Comparison of ENCODE assay signal across 9 mouse cellular contexts in genomic region chr11:114198317-114199032, GRCm38 (mm10).
DNase-seq lines count a peak whose midpoint lies in the region; ATAC-seq and TF ChIP-seq lines count a peak whose summit lies in the region.
"Had no signal": no experiment of that assay in that cellular context is flagged by ENCODE, and none has a peak within 500 bp of the region (broad histone marks: within the 10 kb centered on the region; RNA-seq: fewer than 3 reads in every experiment).

No protein-coding gene starts in this region.

- H3K4me3 ChIP-seq in forebrain, embryonic 13.5 days: no peak overlapping the region
- H3K4me3 ChIP-seq in forebrain, embryonic 11.5 days (ENCODE audit: low read depth, low read length): no peak overlapping the region
- no peak overlapping the region for H3K4me3 ChIP-seq in intestine, postnatal 0 days (ENCODE audit: low read depth, low read length)
- H3K4me3 ChIP-seq: erythroblast, embryonic 14.5 days had no signal

- TF ChIP-seq CTCF in intestine, postnatal 0 days (IDR thresholded peaks at IDR 0.05; ENCODE audit: low read depth): peak; percentile 24; the same call in 1 of the 2 replicates

- H3K27me3 ChIP-seq in forebrain, embryonic 13.5 days: no peaks in the 10 kb centered on the region
- no peaks in the 10 kb centered on the region for H3K27me3 ChIP-seq in forebrain, embryonic 11.5 days (ENCODE audit: control insufficient read depth, insufficient read depth, low read length)
- no peaks in the 10 kb centered on the region for H3K27me3 ChIP-seq in intestine, postnatal 0 days (replicated peaks; ENCODE audit: control insufficient read depth, insufficient read depth, low read length)

- no peaks in the 10 kb centered on the region for H3K36me3 ChIP-seq in forebrain, embryonic 13.5 days (ENCODE audit: poor library complexity, severe bottlenecking)
- H3K36me3 ChIP-seq in forebrain, embryonic 11.5 days (ENCODE audit: control insufficient read depth, insufficient read depth, low read length): no peaks in the 10 kb centered on the region
- no peaks in the 10 kb centered on the region for H3K36me3 ChIP-seq in intestine, postnatal 0 days (ENCODE audit: control insufficient read depth, insufficient read depth)

- DNase-seq in forebrain, embryonic 11.5 days (ENCODE audit: low spot score): no peak
- peak; percentile 45 for DNase-seq in embryo, embryonic 9.5 days (ENCODE audit: extremely low spot score)
- DNase-seq in heart, adult 18-20 months: peak; percentile 94 to 96
- DNase-seq in left cerebral cortex, adult 9 months (ENCODE audit: low spot score in 2 of 2): peak; percentile 81 to 96
- DNase-seq in mesoderm, embryonic 11.5 days (ENCODE audit: low read depth, low spot score): peak; percentile 84
- peak; percentile 95 for DNase-seq in testis, postnatal 10 days (ENCODE audit: low spot score)

- no peak overlapping the region; the same call in 1 of the 2 replicates for H3K4me2 ChIP-seq in forebrain, embryonic 13.5 days
- H3K4me2 ChIP-seq in forebrain, embryonic 11.5 days (ENCODE audit: low read depth, low read length, severe bottlenecking): no peak overlapping the region
- 0 out of 2 replicates have a peak overlapping the region, but pooled peaks have one; percentile 17 for H3K4me2 ChIP-seq in intestine, postnatal 0 days (replicated peaks; ENCODE audit: low read depth)

- peaks cover 24% of the 10 kb centered on the region for H3K4me1 ChIP-seq in forebrain, embryonic 13.5 days
- H3K4me1 ChIP-seq in forebrain, embryonic 11.5 days (replicated peaks; ENCODE audit: control insufficient read depth, insufficient read depth, low read length): peaks cover 2% of the 10 kb centered on the region; the same call in 1 of the 2 replicates
- no peaks in the 10 kb centered on the region for H3K4me1 ChIP-seq in intestine, postnatal 0 days (replicated peaks; ENCODE audit: control insufficient read depth, insufficient read depth, low read length)

- peak; percentile 90 for ATAC-seq in forebrain, embryonic 13.5 days
- no peak for ATAC-seq in forebrain, embryonic 11.5 days (replicated peaks; ENCODE audit: low FRiP score)
- peak; percentile 72 for ATAC-seq in intestine, postnatal 0 days

- H3K27ac ChIP-seq in forebrain, embryonic 13.5 days: peak overlapping the region; percentile 44
- H3K27ac ChIP-seq in forebrain, embryonic 11.5 days (ENCODE audit: low read depth, low read length): no peak overlapping the region
- H3K27ac ChIP-seq in intestine, postnatal 0 days (ENCODE audit: low read depth, low read length): no peak overlapping the region

- H3K9ac ChIP-seq in forebrain, embryonic 13.5 days: no peak overlapping the region; the same call in 1 of the 2 replicates
- no peak overlapping the region for H3K9ac ChIP-seq in forebrain, embryonic 11.5 days (ENCODE audit: low read length)
- no peak overlapping the region for H3K9ac ChIP-seq in intestine, postnatal 0 days (ENCODE audit: low read depth, low read length)

- 55% methylated on average over 15 of the region's 15 CpGs for WGBS in forebrain, embryonic 13.5 days
- WGBS in forebrain, embryonic 11.5 days: 59% methylated on average over 15 of the region's 15 CpGs
- 48% methylated on average over 15 of the region's 15 CpGs for WGBS in intestine, postnatal 0 days

- H3K9me3 ChIP-seq in forebrain, embryonic 13.5 days (replicated peaks): no peaks in the 10 kb centered on the region
- no peaks in the 10 kb centered on the region for H3K9me3 ChIP-seq in forebrain, embryonic 11.5 days (ENCODE audit: control insufficient read depth, low read length)
- no peaks in the 10 kb centered on the region for H3K9me3 ChIP-seq in intestine, postnatal 0 days (ENCODE audit: control insufficient read depth)
